Mouse (Mus musculus): ENCODE measurements around the gene Syne3.

DNA sequence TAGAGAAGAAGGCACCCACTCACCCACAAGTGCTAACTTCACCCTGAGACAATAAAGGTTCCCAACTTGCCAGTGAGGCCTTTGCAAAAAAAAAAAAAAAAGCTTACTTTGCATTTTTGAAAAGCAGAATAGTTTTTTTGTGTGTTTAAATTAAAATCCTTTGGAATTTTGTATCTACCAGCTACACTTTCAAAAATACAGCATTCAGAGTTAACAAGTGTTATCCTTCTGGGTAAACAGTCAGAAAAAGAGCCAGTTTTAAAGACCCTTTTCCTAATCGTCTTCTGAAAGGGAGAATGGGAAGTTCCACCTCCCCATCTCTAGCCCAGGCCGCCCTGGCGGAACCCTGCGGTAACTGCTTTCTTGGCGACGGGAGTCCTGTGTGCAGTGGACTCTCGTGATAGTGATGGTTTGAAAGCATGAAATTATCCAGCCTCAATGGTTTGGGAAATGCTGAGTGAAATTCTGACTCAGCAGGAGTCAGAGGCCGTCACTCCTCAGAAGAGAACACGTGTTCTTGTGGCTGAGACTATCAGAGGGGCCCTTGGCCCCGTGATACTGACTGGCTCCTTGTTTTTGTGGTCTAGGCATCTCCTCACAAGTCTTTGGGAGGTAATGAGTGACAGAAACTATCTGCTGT lies 16.5 kb upstream of the Syne3 start:
- no peak for TF ChIP-seq MAX (IDR thresholded peaks at IDR 0.05; ENCODE audit: low read depth)
- no peak for TF ChIP-seq TCF12 (IDR thresholded peaks at IDR 0.05; ENCODE audit: insufficient read depth, poor library complexity, severe bottlenecking)
- no peak for TF ChIP-seq E2F4 (IDR thresholded peaks at IDR 0.05; ENCODE audit: insufficient read depth)
- peak; percentile 70 for TF ChIP-seq USF1 (IDR thresholded peaks at IDR 0.05; ENCODE audit: low read depth)
